Mouse (Mus musculus): ENCODE measurements around the gene Prcc. TPM values are rescaled to one million over a fixed set of nuclear protein-coding genes. Genes with fewer than 3 reads are reported as not detected.

Prcc gene
- 15.8 and 16.2 TPM in 2 replicates for polyA plus RNA-seq (2016; fragmentation: Nextera tagmentation; extraction: Ambion mirVana)

- WGBS, result under 1% methylated on average over 33 of the region's 33 CpGs
- Histone ChIP-seq H3K9me3 (no peaks in the 10 kb centered on the region), H3K4me2 (peak within 1 kb of the TSS; percentile 94), H3K9ac (replicated peaks) (peak within 1 kb of the TSS; percentile 88), H3K4me1 (replicated peaks) (peaks cover 16% of the 10 kb centered on the region), H3K36me3 (peaks cover 17% of the 10 kb centered on the region), H3K27ac (peak within 1 kb of the TSS; percentile 92), H3K27me3 (no peaks in the 10 kb centered on the region), H3K4me3 (replicated peaks) (peak within 1 kb of the TSS; percentile 84)
- peak; percentile 98 for ATAC-seq (ENCODE audit: insufficient number of reproducible peaks, insufficient read depth, low FRiP score, low TSS enrichment, low read depth)
Measured at GRCm38 (mm10) chr3:87885281-87886003, at the start of gene Prcc. Gene Prcc, minus strand, starts transcription at chr3:87885608.

DNA sequence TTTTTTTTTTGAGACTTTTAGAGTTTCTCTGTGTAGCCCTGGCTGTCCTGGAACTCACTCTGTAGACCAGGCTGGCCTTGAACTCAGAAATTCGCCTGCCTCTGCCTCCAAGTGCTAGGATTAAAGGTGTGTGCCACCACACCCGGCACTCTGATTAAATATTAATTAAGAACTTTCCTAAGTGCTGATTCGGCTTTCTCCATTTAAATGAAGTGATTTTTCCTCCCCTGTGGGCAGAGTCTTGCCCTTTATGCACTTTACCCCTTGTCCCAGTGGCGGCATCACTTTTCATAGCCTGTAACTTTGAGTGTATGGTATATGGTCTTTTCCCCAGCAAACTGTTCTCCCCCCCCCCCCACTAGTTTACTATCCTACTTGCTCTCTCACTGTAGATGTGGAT, 49.8 kb upstream of the Prcc start:
- Histone ChIP-seq H3K27ac (0 out of 2 replicates have a peak overlapping the region, but pooled peaks have one; percentile 1), H3K4me1 (replicated peaks) (peaks cover 19% of the 10 kb centered on the region), H3K9me3 (no peaks in the 10 kb centered on the region), H3K36me3 (peaks cover 83% of the 10 kb centered on the region), H3K27me3 (no peaks in the 10 kb centered on the region), H3K4me2 (no peak overlapping the region), H3K4me3 (replicated peaks) (no peak overlapping the region), H3K9ac (replicated peaks) (no peak overlapping the region)
- no peak for ATAC-seq (ENCODE audit: insufficient number of reproducible peaks, insufficient read depth, low FRiP score, low TSS enrichment, low read depth)
- 87% methylated on average over 4 of the region's 4 CpGs for WGBS

DNA sequence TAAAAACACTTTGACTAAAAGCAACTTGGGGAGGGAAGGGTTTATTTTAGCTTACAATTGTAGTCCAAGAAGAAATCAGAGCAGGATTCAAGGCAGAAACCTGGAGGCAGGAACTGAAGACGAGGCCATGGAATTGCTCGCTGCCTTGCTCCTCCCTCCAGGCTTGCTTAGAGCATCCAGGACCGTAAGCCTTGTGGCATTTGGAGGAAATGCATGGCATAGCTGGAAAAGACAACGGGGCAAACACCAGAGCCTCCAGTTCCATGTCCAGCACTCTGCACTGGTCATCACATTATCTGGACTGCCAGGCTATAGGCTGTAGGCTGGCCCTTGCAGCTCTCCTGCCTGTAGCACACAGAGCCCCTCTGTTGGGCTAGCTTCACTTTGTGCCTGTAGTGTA, 49.1 kb upstream of the Prcc start:
- peaks cover 20% of the 10 kb centered on the region for H3K4me1 ChIP-seq (replicated peaks)
- H3K9ac ChIP-seq (replicated peaks), result no peak overlapping the region
- 81% methylated on average over 4 of the region's 4 CpGs for WGBS
- no peak overlapping the region for H3K4me3 ChIP-seq (replicated peaks)
- no peak for ATAC-seq (ENCODE audit: insufficient number of reproducible peaks, insufficient read depth, low FRiP score, low TSS enrichment, low read depth)
- no peak overlapping the region for H3K27ac ChIP-seq
- no peaks in the 10 kb centered on the region for H3K27me3 ChIP-seq
- no peak overlapping the region for H3K4me2 ChIP-seq
- peaks cover 76% of the 10 kb centered on the region for H3K36me3 ChIP-seq
- no peaks in the 10 kb centered on the region for H3K9me3 ChIP-seq

GRCm38 (mm10) chr3:87934026-87934425, 48.6 kb upstream of the Prcc start:
- peaks cover 25% of the 10 kb centered on the region for H3K4me1 ChIP-seq (replicated peaks)
- H3K9me3 ChIP-seq, result no peaks in the 10 kb centered on the region
- no peak for ATAC-seq (ENCODE audit: insufficient number of reproducible peaks, insufficient read depth, low FRiP score, low TSS enrichment, low read depth)
- H3K4me2 ChIP-seq, result no peak overlapping the region
- WGBS, result 79% methylated on average over 5 of the region's 5 CpGs
- no peak overlapping the region for H3K9ac ChIP-seq (replicated peaks)
- no peak overlapping the region for H3K4me3 ChIP-seq (replicated peaks)
- no peak overlapping the region for H3K27ac ChIP-seq
- H3K27me3 ChIP-seq, result no peaks in the 10 kb centered on the region
- H3K36me3 ChIP-seq, result peaks cover 71% of the 10 kb centered on the region

- H3K9ac ChIP-seq (replicated peaks), result peak within 1 kb of the TSS; percentile 86
- under 1% methylated on average over 67 of the region's 78 CpGs for WGBS
- H3K9me3 ChIP-seq, result no peaks in the 10 kb centered on the region
- peak within 1 kb of the TSS; percentile 97 for H3K4me3 ChIP-seq (replicated peaks)
- H3K27ac ChIP-seq, result peak within 1 kb of the TSS; percentile 89
- peak; percentile 94 for ATAC-seq (ENCODE audit: insufficient number of reproducible peaks, insufficient read depth, low FRiP score, low TSS enrichment, low read depth)
- H3K4me2 ChIP-seq, result peak within 1 kb of the TSS; percentile 89
- H3K27me3 ChIP-seq, result no peaks in the 10 kb centered on the region
- peaks cover 22% of the 10 kb centered on the region for H3K4me1 ChIP-seq (replicated peaks)
- H3K36me3 ChIP-seq, result peaks cover 62% of the 10 kb centered on the region
Measured at GRCm38 (mm10) chr3:87930078-87930795, 44.8 kb upstream of the Prcc start, which contains the start of the genes Isg20l2 and Rrnad1. Gene Isg20l2, plus strand, starts transcription at chr3:87930314. Gene Rrnad1, minus strand, starts transcription at chr3:87930717.

- peak overlapping the region; percentile 89; the same call in 1 of the 2 replicates for H3K27ac ChIP-seq
- peak overlapping the region; percentile 89 for H3K4me2 ChIP-seq
- peak overlapping the region; percentile 86 for H3K9ac ChIP-seq (replicated peaks)
- H3K4me3 ChIP-seq (replicated peaks), result peak overlapping the region; percentile 97
- 7% methylated on average over 26 of the region's 26 CpGs for WGBS
- H3K36me3 ChIP-seq, result peaks cover 62% of the 10 kb centered on the region
- H3K9me3 ChIP-seq, result no peaks in the 10 kb centered on the region
- no peaks in the 10 kb centered on the region for H3K27me3 ChIP-seq
- peaks cover 22% of the 10 kb centered on the region for H3K4me1 ChIP-seq (replicated peaks)
- no peak for ATAC-seq (ENCODE audit: insufficient number of reproducible peaks, insufficient read depth, low FRiP score, low TSS enrichment, low read depth)
Measured at GRCm38 (mm10) chr3:87929341-87930077, 44.1 kb upstream of the Prcc start.

DNA sequence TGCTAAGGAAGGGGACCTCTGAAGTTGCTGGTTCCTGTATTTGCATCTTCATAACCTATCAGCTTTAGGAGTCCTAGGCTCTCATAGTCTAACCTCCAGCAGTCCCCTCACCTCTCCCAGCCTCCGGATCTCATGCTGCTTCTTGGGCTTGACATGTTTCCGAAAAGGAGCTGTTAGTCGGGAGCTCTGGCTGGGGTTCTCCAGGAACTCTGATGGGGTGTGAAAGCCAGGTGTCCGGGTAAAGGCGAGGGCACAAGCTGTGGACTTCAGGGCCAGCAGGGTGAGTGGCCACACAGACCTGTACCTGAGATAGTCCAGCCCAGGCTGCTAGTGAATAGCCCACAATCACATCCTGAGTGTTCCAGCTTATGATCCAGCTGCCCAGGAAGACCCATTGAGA, 42.0 kb upstream of the Prcc start:
- peaks cover 22% of the 10 kb centered on the region for H3K4me1 ChIP-seq (replicated peaks)
- H3K27ac ChIP-seq, result no peak overlapping the region
- H3K4me2 ChIP-seq, result no peak overlapping the region
- no peak for ATAC-seq (ENCODE audit: insufficient number of reproducible peaks, insufficient read depth, low FRiP score, low TSS enrichment, low read depth)
- no peaks in the 10 kb centered on the region for H3K9me3 ChIP-seq
- peaks cover 65% of the 10 kb centered on the region for H3K36me3 ChIP-seq
- no peak overlapping the region; the same call in 1 of the 2 replicates for H3K4me3 ChIP-seq (replicated peaks)
- H3K9ac ChIP-seq (replicated peaks), result no peak overlapping the region
- WGBS, result 92% methylated on average over 5 of the region's 5 CpGs
- H3K27me3 ChIP-seq, result no peaks in the 10 kb centered on the region

- Histone ChIP-seq H3K27me3 (no peaks in the 10 kb centered on the region), H3K4me1 (replicated peaks) (peaks cover 14% of the 10 kb centered on the region), H3K36me3 (peaks cover 64% of the 10 kb centered on the region), H3K4me3 (replicated peaks) (no peak overlapping the region), H3K9ac (replicated peaks) (no peak overlapping the region), H3K27ac (no peak overlapping the region), H3K9me3 (no peaks in the 10 kb centered on the region), H3K4me2 (no peak overlapping the region)
- ATAC-seq (ENCODE audit: insufficient number of reproducible peaks, insufficient read depth, low FRiP score, low TSS enrichment, low read depth), result no peak
- 93% methylated on average over 7 of the region's 7 CpGs for WGBS
Measured at GRCm38 (mm10) chr3:87924996-87925395, 39.6 kb upstream of the Prcc start.

GRCm38 (mm10) chr3:87920270-87920943, 35.0 kb upstream of the Prcc start:
- Histone ChIP-seq H3K27ac (no peak overlapping the region), H3K27me3 (no peaks in the 10 kb centered on the region), H3K4me1 (replicated peaks) (peaks cover 8% of the 10 kb centered on the region), H3K4me2 (peak overlapping the region; percentile 86), H3K36me3 (peaks cover 62% of the 10 kb centered on the region), H3K4me3 (replicated peaks) (peak overlapping the region; percentile 58), H3K9me3 (no peaks in the 10 kb centered on the region), H3K9ac (replicated peaks) (peak overlapping the region; percentile 68; the same call in 1 of the 2 replicates)
- no peak for ATAC-seq (ENCODE audit: insufficient number of reproducible peaks, insufficient read depth, low FRiP score, low TSS enrichment, low read depth)
- WGBS, result 65% methylated on average over 9 of the region's 9 CpGs

GRCm38 (mm10) chr3:87919336-87920108, 34.1 kb upstream of the Prcc start, which contains the start of gene Mrpl24:
Gene Mrpl24, plus strand, starts transcription at chr3:87919506.
- no peaks in the 10 kb centered on the region for H3K9me3 ChIP-seq
- H3K36me3 ChIP-seq, result peaks cover 62% of the 10 kb centered on the region
- H3K4me1 ChIP-seq (replicated peaks), result peaks cover 8% of the 10 kb centered on the region
- peak within 1 kb of the TSS; percentile 68 for H3K9ac ChIP-seq (replicated peaks)
- under 1% methylated on average over 30 of the region's 30 CpGs for WGBS
- H3K27ac ChIP-seq, result peak within 1 kb of the TSS; percentile 87
- no peaks in the 10 kb centered on the region for H3K27me3 ChIP-seq
- ATAC-seq (ENCODE audit: insufficient number of reproducible peaks, insufficient read depth, low FRiP score, low TSS enrichment, low read depth), result peak; percentile 76
- H3K4me2 ChIP-seq, result peak within 1 kb of the TSS; percentile 86
- H3K4me3 ChIP-seq (replicated peaks), result peak within 1 kb of the TSS; percentile 58
